Mouse (Mus musculus): ENCODE measurements around the gene Hspbap1. TPM values are rescaled to one million over a fixed set of nuclear protein-coding genes. Genes with fewer than 3 reads are reported as not detected.

Hspbap1 gene
- polyA plus RNA-seq, 1 experiment from 2014 or later = 15.9 TPM

- Histone ChIP-seq H3K27me3 (replicated peaks; ENCODE audit: control insufficient read depth, insufficient read depth, low read length) (no peaks in the 10 kb centered on the region), H3K4me3 (ENCODE audit: low read length) (no peak overlapping the region), H3K36me3 (ENCODE audit: control insufficient read depth, insufficient read depth, low read length) (no peaks in the 10 kb centered on the region), H3K4me2 (ENCODE audit: low read depth, low read length) (no peak overlapping the region), H3K27ac (ENCODE audit: low read length) (no peak overlapping the region), H3K9me3 (ENCODE audit: control insufficient read depth, low read length) (no peaks in the 10 kb centered on the region), H3K9ac (ENCODE audit: low read depth, low read length) (no peak overlapping the region), H3K4me1 (ENCODE audit: control insufficient read depth, insufficient read depth, low read length) (peaks cover 3% of the 10 kb centered on the region; the same call in 1 of the 2 replicates)
- 89% methylated on average over 9 of the region's 9 CpGs for WGBS
- ATAC-seq = no peak
These were observed 13.5 kb upstream of the Hspbap1 start for GRCm38 (mm10) chr16:35756697-35757096.

- Histone ChIP-seq H3K36me3 (ENCODE audit: control insufficient read depth, insufficient read depth, low read length) (no peaks in the 10 kb centered on the region), H3K9ac (ENCODE audit: low read depth, low read length) (no peak overlapping the region), H3K4me1 (ENCODE audit: control insufficient read depth, insufficient read depth, low read length) (peaks cover 6% of the 10 kb centered on the region), H3K27ac (ENCODE audit: low read length) (no peak overlapping the region), H3K4me2 (ENCODE audit: low read depth, low read length) (no peak overlapping the region), H3K9me3 (ENCODE audit: control insufficient read depth, low read length) (no peaks in the 10 kb centered on the region), H3K4me3 (ENCODE audit: low read length) (no peak overlapping the region), H3K27me3 (replicated peaks; ENCODE audit: control insufficient read depth, insufficient read depth, low read length) (no peaks in the 10 kb centered on the region)
- ATAC-seq = no peak
- 77% methylated on average over 5 of the region's 5 CpGs for WGBS
These were observed 10.8 kb upstream of the Hspbap1 start for GRCm38 (mm10) chr16:35759401-35759800.

- no peaks in the 10 kb centered on the region for H3K27me3 ChIP-seq (replicated peaks; ENCODE audit: control insufficient read depth, insufficient read depth, low read length)
- no peak overlapping the region for H3K27ac ChIP-seq (ENCODE audit: low read length)
- peak; percentile 48; the same call in 1 of the 2 replicates for ATAC-seq
- no peak overlapping the region for H3K9ac ChIP-seq (ENCODE audit: low read depth, low read length)
- no peak overlapping the region for H3K4me2 ChIP-seq (ENCODE audit: low read depth, low read length)
- H3K4me1 ChIP-seq (ENCODE audit: control insufficient read depth, insufficient read depth, low read length) = peaks cover 19% of the 10 kb centered on the region; the same call in 1 of the 2 replicates
- no peaks in the 10 kb centered on the region for H3K9me3 ChIP-seq (ENCODE audit: control insufficient read depth, low read length)
- WGBS = 79% methylated on average over 11 of the region's 11 CpGs
- no peak overlapping the region for H3K4me3 ChIP-seq (ENCODE audit: low read length)
- no peaks in the 10 kb centered on the region for H3K36me3 ChIP-seq (ENCODE audit: control insufficient read depth, insufficient read depth, low read length)
These were observed 6.4 kb upstream of the Hspbap1 start for GRCm38 (mm10) chr16:35763590-35764296.

GRCm38 (mm10) chr16:35764941-35765340 lies 5.2 kb upstream of the Hspbap1 start:
- Histone ChIP-seq H3K9me3 (ENCODE audit: control insufficient read depth, low read length) (no peaks in the 10 kb centered on the region), H3K27me3 (replicated peaks; ENCODE audit: control insufficient read depth, insufficient read depth, low read length) (no peaks in the 10 kb centered on the region), H3K27ac (ENCODE audit: low read length) (no peak overlapping the region), H3K4me2 (ENCODE audit: low read depth, low read length) (no peak overlapping the region), H3K4me3 (ENCODE audit: low read length) (no peak overlapping the region), H3K4me1 (ENCODE audit: control insufficient read depth, insufficient read depth, low read length) (peaks cover 19% of the 10 kb centered on the region; the same call in 1 of the 2 replicates), H3K9ac (ENCODE audit: low read depth, low read length) (no peak overlapping the region), H3K36me3 (ENCODE audit: control insufficient read depth, insufficient read depth, low read length) (no peaks in the 10 kb centered on the region)
- no peak for ATAC-seq
- WGBS = 77% methylated on average over 1 of the region's 1 CpGs

GRCm38 (mm10) chr16:35765449-35765848 lies 4.7 kb upstream of the Hspbap1 start:
- Histone ChIP-seq H3K9me3 (ENCODE audit: control insufficient read depth, low read length) (no peaks in the 10 kb centered on the region), H3K36me3 (ENCODE audit: control insufficient read depth, insufficient read depth, low read length) (no peaks in the 10 kb centered on the region), H3K27ac (ENCODE audit: low read length) (no peak overlapping the region), H3K4me3 (ENCODE audit: low read length) (no peak overlapping the region), H3K27me3 (replicated peaks; ENCODE audit: control insufficient read depth, insufficient read depth, low read length) (no peaks in the 10 kb centered on the region), H3K9ac (ENCODE audit: low read depth, low read length) (no peak overlapping the region), H3K4me2 (ENCODE audit: low read depth, low read length) (no peak overlapping the region), H3K4me1 (ENCODE audit: control insufficient read depth, insufficient read depth, low read length) (peaks cover 19% of the 10 kb centered on the region; the same call in 1 of the 2 replicates)
- 78% methylated on average over 2 of the region's 2 CpGs for WGBS
- no peak for ATAC-seq

GRCm38 (mm10) chr16:35766366-35766765 lies 3.8 kb upstream of the Hspbap1 start:
- Histone ChIP-seq H3K27me3 (replicated peaks; ENCODE audit: control insufficient read depth, insufficient read depth, low read length) (no peaks in the 10 kb centered on the region), H3K27ac (ENCODE audit: low read length) (no peak overlapping the region), H3K4me3 (ENCODE audit: low read length) (no peak overlapping the region), H3K4me1 (ENCODE audit: control insufficient read depth, insufficient read depth, low read length) (peaks cover 24% of the 10 kb centered on the region), H3K4me2 (ENCODE audit: low read depth, low read length) (no peak overlapping the region), H3K9me3 (ENCODE audit: control insufficient read depth, low read length) (no peaks in the 10 kb centered on the region), H3K9ac (ENCODE audit: low read depth, low read length) (no peak overlapping the region), H3K36me3 (ENCODE audit: control insufficient read depth, insufficient read depth, low read length) (no peaks in the 10 kb centered on the region)
- ATAC-seq = no peak
- WGBS = 73% methylated on average over 3 of the region's 3 CpGs

- Histone ChIP-seq H3K9ac (ENCODE audit: low read depth, low read length) (peak overlapping the region; percentile 90), H3K4me3 (ENCODE audit: low read length) (peak overlapping the region; percentile 72), H3K4me1 (ENCODE audit: control insufficient read depth, insufficient read depth, low read length) (peaks cover 25% of the 10 kb centered on the region), H3K27ac (ENCODE audit: low read length) (peak overlapping the region; percentile 68), H3K27me3 (replicated peaks; ENCODE audit: control insufficient read depth, insufficient read depth, low read length) (no peaks in the 10 kb centered on the region), H3K36me3 (ENCODE audit: control insufficient read depth, insufficient read depth, low read length) (no peaks in the 10 kb centered on the region), H3K4me2 (ENCODE audit: low read depth, low read length) (peak overlapping the region; percentile 90), H3K9me3 (ENCODE audit: control insufficient read depth, low read length) (no peaks in the 10 kb centered on the region)
- no peak for ATAC-seq
- 30% methylated on average over 6 of the region's 6 CpGs for WGBS
These were observed 1.7 kb upstream of the Hspbap1 start for GRCm38 (mm10) chr16:35768469-35768784.

GRCm38 (mm10) chr16:35768785-35769642 lies 1.2 kb upstream of the Hspbap1 start, which contains the start of gene Dirc2:
TSS of gene Dirc2 (minus strand) at chr16:35769356.
- H3K27me3 ChIP-seq (replicated peaks; ENCODE audit: control insufficient read depth, insufficient read depth, low read length) = no peaks in the 10 kb centered on the region
- H3K4me1 ChIP-seq (ENCODE audit: control insufficient read depth, insufficient read depth, low read length) = peaks cover 22% of the 10 kb centered on the region
- WGBS = under 1% methylated on average over 72 of the region's 78 CpGs
- H3K9ac ChIP-seq (ENCODE audit: low read depth, low read length) = peak within 1 kb of the TSS; percentile 90
- H3K36me3 ChIP-seq (ENCODE audit: control insufficient read depth, insufficient read depth, low read length) = no peaks in the 10 kb centered on the region
- H3K9me3 ChIP-seq (ENCODE audit: control insufficient read depth, low read length) = no peaks in the 10 kb centered on the region
- peak within 1 kb of the TSS; percentile 68 for H3K27ac ChIP-seq (ENCODE audit: low read length)
- H3K4me3 ChIP-seq (ENCODE audit: low read length) = peak within 1 kb of the TSS; percentile 72
- ATAC-seq = peak; percentile 86
- H3K4me2 ChIP-seq (ENCODE audit: low read depth, low read length) = peak within 1 kb of the TSS; percentile 90

- Histone ChIP-seq H3K9me3 (ENCODE audit: control insufficient read depth, low read length) (no peaks in the 10 kb centered on the region), H3K4me2 (ENCODE audit: low read depth, low read length) (peak overlapping the region; percentile 90), H3K27me3 (replicated peaks; ENCODE audit: control insufficient read depth, insufficient read depth, low read length) (no peaks in the 10 kb centered on the region), H3K27ac (ENCODE audit: low read length) (no peak overlapping the region), H3K36me3 (ENCODE audit: control insufficient read depth, insufficient read depth, low read length) (no peaks in the 10 kb centered on the region), H3K9ac (ENCODE audit: low read depth, low read length) (no peak overlapping the region), H3K4me3 (ENCODE audit: low read length) (peak overlapping the region; percentile 72), H3K4me1 (ENCODE audit: control insufficient read depth, insufficient read depth, low read length) (peaks cover 16% of the 10 kb centered on the region)
- WGBS = 20% methylated on average over 8 of the region's 8 CpGs
- no peak for ATAC-seq
These were observed 966 bp downstream of the Hspbap1 start for GRCm38 (mm10) chr16:35771141-35771540.

Measured in intestine, embryonic 16.5 days (tissue).